Mouse (Mus musculus): Measurements from ENCODE around the gene Tnfrsf1b. TPM values are rescaled to one million over a fixed set of nuclear protein-coding genes. Genes with fewer than 3 reads are reported as not detected.
A peak's percentile ranks its signal among the peaks of the same experiment; 100 is the strongest.

Gene Tnfrsf1b
- total RNA-seq, 2 experiments from 2014 or later: 2.8 to 3.4 TPM

- DNase-seq (ENCODE audit: low spot score in 2 of 2): no peak
Measured at GRCm38 (mm10) chr4:145220001-145220400, 26.7 kb downstream of the Tnfrsf1b start.

DNA sequence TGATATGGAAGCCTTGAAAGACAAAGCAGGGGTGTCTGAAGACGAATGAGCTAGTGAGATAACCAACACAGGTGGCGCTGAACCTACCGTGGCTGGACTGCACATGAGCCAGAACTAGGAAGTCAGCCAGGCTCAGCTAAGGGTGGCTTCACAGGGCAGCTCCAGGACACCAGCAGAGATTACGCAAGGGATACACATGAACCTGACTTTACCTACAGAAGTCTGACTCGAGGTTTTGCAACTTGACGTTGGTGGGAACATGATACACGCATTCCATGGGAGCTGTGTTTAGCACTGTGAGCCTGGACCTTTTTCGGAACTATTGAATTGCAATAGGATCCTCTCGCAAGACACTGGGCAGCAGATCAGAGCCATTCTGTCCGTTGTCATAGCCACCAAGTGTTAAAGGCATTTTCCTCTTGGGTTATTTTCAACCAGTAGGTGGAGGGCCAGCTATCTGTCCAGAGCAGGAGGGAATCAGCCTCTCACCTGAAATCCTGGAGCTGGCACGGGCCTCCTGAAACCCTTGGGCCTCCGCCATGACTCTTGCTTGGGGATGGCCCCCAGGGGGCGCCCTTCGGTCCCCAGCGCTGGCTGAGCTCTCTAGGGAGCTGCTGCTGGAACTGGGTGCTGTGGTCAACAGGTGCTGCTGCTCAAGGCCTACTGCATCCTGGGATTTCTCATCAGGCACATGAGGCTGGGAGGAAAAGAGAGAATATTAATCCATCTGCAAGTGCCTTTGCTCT is 27.3 kb downstream of the Tnfrsf1b start:
- no peak for DNase-seq (ENCODE audit: low spot score in 2 of 2)

DNA sequence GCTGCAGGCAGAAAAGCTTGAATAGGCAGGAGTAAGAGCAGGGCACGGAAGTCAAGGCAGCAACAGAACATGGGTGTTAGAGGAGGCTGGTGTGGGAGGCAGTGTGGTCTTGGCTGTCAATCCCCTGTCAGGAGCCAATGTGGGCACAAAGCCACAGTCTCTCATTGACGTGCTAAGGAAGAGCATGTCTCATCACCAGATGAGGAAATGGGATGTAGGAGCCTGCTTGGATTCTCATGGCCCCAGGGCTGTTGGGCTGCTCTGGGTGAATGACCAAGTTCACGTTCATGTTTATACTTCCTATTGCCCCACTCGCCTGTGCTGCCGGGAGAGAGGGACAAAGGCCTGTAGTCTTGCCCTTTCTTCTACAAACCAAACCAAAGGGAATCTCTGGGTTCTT is 28.8 kb downstream of the Tnfrsf1b start:
- no peak for DNase-seq (ENCODE audit: low spot score in 2 of 2)

GRCm38 (mm10) chr4:145217046-145217445 is 29.6 kb downstream of the Tnfrsf1b start:
- no peak for DNase-seq (ENCODE audit: low spot score in 2 of 2)

DNA sequence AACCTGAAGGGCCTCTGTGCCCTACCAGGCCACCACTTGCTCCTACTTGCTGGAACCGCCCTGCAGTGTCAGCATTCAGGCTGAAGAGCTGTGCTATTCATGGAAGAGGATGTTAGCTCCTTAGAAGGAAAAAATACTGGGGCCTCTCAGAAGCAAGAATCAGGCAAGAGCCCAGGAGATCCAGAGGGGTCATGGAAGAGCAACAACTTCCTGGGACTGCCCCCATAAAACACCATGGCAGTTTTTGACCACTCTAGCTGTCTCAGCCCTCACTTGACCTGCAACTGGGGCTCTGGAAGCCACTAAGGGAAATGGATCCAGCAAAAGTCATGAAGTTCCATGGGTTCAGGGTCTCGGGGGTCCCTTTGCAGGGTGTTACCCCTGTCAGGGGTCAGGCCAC is 31.3 kb downstream of the Tnfrsf1b start:
- no peak for DNase-seq (ENCODE audit: low spot score in 2 of 2)

DNA sequence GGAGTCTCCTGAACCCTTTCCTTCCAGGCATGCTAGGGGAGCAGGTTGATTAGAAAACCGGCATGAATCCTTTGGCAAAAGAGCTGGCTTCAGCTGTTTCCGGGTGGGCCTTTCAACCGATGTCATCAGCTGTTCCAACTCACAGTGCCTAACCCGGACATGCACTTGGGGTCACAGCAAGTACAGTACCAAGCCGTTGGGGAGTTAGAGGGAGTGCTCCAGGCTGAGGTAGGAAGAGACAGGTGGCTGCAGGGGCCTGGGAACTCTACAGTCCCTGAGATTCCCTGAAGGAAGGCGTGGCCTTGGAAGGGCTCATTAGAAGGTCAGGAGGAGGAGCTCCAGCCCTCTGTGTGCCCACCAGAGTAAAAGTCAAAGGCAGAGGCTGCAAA is 31.9 kb downstream of the Tnfrsf1b start:
- DNase-seq (ENCODE audit: low spot score in 2 of 2): no peak

DNA sequence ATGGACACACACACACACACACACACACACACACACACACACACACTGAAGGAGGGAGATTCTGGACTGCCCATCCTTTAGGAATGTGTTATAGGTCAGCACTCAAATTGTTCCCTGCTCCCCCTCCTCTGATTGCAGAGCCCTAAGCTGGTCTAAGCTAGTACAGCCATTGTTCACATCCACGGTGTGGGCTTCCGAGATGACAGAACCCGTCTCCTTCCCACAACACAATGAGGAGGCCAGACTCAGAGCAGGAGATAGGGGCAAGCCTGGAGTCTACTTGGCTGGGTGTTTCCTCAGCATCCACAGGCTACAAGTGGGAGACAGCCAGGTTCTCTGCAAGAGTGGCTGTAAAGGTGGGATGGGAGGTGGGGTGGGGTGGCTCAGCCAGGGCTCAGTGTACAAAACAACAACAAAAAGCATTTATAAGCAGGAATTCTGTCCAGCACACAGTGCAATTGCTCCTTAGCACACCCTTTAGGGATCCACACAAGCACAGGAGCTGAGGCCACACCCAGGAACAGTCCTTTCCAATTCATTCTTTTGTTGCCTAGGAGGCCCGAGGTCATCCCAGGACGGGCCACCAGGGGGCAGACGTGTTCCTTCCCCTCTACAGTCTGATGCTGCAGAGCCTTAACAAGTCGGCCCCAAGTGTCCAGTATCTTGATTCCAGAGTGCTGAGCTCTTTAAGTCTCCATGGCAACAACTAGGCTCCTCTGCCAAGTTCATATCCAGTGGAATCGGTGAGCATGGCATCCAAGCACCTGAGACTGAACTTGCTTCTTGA is 32.5 kb downstream of the Tnfrsf1b start:
- DNase-seq (ENCODE audit: low spot score in 2 of 2): peak; percentile 86 to 97

- no peak for DNase-seq (ENCODE audit: low spot score in 2 of 2)
Measured at GRCm38 (mm10) chr4:145211076-145211475, 35.6 kb downstream of the Tnfrsf1b start.

- DNase-seq (ENCODE audit: low spot score in 2 of 2): no peak
Measured at GRCm38 (mm10) chr4:145210564-145210963, 36.1 kb downstream of the Tnfrsf1b start.

DNA sequence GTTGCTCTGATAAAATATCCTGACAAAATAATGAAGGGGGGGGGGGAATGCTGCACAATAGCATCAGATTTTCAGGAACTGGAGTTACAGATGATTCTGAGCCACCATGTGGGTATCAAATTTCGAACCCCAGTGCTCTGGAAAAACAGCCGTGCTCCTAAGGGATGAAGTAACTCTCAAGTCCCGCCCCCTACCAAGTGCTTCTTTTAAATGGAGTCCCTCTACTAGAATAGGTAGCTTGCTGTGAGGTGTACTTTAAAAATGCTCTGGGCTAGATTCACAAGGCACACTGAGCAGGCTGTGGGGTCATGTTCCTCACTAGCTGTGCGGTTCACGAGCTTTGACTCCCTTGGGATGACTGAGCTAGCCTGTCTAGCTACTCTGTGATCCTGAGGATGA is 37.0 kb downstream of the Tnfrsf1b start:
- no peak for DNase-seq (ENCODE audit: low spot score in 2 of 2)

DNA sequence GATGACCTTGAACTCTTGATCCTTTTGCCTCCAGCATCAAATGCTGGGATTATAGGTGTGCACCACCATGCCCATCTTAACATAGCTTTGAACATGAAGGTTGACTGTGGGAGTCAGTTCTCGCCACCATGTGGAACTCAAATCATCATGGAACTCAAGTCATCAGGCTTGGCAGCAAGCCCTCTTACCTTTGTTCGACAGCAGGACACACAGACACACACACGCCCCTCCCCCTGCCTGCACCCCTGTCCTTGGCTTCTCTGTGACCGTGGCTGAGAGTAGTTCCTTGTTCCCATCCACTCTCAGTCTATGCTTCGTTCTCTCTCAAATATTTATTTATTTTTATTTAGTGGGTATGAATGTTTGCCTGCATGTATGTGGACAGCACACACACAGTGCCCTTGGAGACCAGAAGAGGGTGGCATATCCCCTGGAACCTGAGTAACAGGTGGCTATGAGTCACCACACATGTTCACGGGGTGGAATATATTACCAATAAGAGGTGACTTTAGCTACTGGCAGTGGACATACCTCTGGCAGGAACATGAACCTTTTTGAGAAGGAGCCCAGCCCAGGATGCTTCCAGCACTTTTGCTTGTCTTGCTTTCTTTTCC is 37.5 kb downstream of the Tnfrsf1b start:
- DNase-seq (ENCODE audit: low spot score in 2 of 2): no peak

DNA sequence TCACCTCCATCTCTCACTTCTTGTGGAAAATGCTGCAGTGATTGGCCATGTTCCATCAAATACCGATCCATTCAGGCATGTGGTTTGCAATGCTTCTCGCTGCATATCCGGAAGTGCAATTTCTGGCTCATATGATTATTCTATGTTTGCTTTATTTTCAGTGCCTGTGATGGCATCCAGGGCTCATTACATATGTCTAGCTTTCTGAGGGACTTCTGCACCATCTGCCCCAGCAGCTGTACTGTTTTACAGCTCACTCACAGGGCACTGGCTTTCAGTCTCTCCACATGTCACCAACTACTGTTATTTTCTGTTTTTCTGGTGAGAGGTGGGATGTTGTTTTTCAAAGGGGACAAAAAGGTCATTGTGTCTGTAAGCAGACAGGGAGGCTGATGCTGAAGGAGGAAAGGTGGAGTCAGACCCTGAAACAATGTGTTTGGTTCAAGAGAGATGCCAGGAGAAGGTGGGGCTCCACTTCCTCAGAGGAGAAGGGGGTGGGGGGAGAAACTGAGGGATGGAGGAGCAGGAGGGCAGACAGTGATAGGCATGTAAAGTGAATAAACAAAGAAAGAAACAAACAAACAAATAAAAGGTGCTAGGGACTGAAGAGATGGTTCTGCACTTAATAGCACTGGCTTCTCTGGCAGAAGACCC is 38.8 kb downstream of the Tnfrsf1b start:
- peak; percentile 51 to 75 for DNase-seq (ENCODE audit: low spot score in 2 of 2)

GRCm38 (mm10) chr4:145204779-145205178 is 41.9 kb downstream of the Tnfrsf1b start:
- DNase-seq (ENCODE audit: low spot score in 2 of 2): no peak

GRCm38 (mm10) chr4:145203305-145203704 is 43.4 kb downstream of the Tnfrsf1b start:
- DNase-seq (ENCODE audit: low spot score in 2 of 2): no peak

DNA sequence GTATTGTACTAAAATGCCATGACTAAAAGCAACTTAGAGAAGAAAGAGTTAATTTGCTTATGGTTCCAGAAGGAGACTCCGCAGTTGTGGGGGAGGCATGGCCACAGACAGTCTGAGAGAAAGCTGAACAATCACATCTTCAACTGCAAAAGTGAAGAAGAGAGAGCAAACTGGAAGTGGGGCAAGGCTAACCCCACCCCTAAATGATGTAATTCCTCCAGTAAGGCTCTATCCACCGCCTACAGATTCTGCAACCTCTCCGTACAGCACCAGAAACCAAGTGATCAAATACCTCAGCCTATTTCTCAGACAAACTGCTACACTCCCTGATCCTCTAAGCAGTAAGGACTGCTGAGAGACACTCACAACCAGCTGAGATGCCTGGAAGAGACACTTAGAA is 45.2 kb downstream of the Tnfrsf1b start:
- no peak for DNase-seq (ENCODE audit: low spot score in 2 of 2)

DNA sequence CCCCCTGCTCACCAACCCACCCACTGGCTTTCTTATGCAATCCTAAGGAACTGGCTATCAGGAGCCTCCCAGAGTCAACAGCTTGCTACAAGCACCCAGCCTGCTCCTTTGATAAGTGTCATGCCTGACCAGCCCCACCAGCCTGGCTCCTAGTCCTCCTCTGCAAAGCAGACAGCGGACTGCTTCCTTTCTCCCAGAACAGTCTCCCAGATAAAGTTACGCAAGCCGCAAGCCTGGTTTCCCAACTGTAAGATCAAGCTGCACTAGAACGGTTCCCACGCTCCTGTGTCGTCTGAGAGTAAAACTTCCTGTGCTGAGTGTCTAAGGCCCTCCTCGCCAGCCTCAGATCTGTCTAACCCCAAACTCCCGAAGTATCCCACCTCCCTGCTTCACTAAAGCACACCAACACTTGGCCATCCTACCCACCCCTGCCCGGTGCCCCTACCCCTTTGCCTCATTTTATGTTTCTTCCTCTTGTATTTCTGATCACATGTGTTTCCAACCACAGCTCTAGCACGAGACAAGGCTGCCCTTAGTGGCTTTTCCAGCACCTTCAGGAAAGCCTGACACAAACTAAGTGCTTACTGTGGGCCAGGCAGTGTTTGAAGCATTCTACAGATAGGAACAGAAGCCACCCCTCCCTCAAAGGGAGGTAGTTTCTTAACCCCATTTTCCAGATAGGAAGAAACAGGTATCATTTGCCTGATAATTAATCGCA is 46.5 kb downstream of the Tnfrsf1b start:
- DNase-seq (ENCODE audit: low spot score in 2 of 2): peak; percentile 49 to 80

- DNase-seq (ENCODE audit: low spot score in 2 of 2): no peak
Measured at GRCm38 (mm10) chr4:145196586-145196985, 50.1 kb downstream of the Tnfrsf1b start.

- no peak for DNase-seq (ENCODE audit: low spot score in 2 of 2)
Measured at GRCm38 (mm10) chr4:145195172-145195571, 51.5 kb downstream of the Tnfrsf1b start.

DNA sequence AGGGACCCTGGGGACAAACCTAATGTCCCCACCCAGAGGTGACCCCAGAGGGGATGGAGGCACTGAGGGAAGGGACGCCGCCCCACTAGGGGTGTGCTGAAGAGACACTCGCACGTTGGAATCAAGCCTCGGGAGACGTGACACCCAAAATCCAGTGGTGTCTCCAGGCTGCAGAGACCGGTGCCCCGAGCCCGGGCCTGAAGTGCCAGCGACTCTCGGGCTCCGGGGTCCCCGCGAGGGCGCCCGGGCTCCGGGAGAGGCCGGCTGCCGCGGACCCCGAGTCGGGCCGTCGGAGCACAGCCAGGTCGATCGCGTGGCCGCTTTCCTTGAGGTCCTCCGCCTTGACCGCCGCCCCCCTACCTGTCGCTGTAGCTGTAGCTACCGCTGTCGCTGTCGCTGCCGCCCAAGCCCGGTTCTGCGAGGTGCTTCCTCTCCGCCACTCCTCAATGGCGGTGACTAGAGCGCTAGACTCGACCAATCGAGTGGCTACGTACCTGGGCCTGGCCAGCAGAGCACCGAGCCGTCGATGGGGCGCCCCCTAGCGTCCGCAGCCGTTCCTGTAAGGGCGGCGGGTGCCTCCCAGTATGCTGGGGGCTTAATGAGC is 52.0 kb downstream of the Tnfrsf1b start, which contains the start of gene Vps13d:
Vps13d (minus strand) TSS at position 447 of the 604 bp plus-strand sequence.
- DNase-seq (ENCODE audit: low spot score in 2 of 2): peak; percentile 85 to 93

- DNase-seq (ENCODE audit: low spot score in 2 of 2): no peak
Measured at GRCm38 (mm10) chr4:145193991-145194511, 52.6 kb downstream of the Tnfrsf1b start.

Measured in layer of hippocampus, adult 18-20 months (tissue).